Mouse (Mus musculus) midbrain, embryonic 16.5 days (tissue): ENCODE data around the gene Osbpl3. TPM values are rescaled to one million over a fixed set of nuclear protein-coding genes. Genes with fewer than 3 reads are reported as not detected.

Source experiments
- ATAC-seq: fragments of 200-750 bp; cut with Nextera tagmentation; 2 replicates; pipeline ENCODE4 v1.8.0; 2017; ENCODE audit warnings: moderate TSS enrichment
- H3K27ac ChIP-seq: fragments of 300-500 bp; sonication (generic); 2 replicates; pipeline ENCODE4 v1.5.1; 2014; ENCODE audit warnings: mild to moderate bottlenecking, low read length, mixed read lengths
- H3K27me3 ChIP-seq: fragments of 300-500 bp; sonication (generic); 2 replicates; pipeline ENCODE4 v1.6.1; 2014; ENCODE audit warnings: low read depth, low read length, mixed read lengths; ENCODE audit not compliant: control insufficient read depth, insufficient read depth
- H3K36me3 ChIP-seq: fragments of 300-500 bp; sonication (generic); 2 replicates; pipeline ENCODE4 v1.6.1; 2014; ENCODE audit warnings: mild to moderate bottlenecking, low read length, moderate library complexity, mixed read lengths; ENCODE audit not compliant: control insufficient read depth, insufficient read depth
- H3K4me1 ChIP-seq: fragments of 300-500 bp; sonication (generic); 2 replicates; pipeline ENCODE4 v1.6.1; 2014; ENCODE audit warnings: mild to moderate bottlenecking, low read length, mixed read lengths; ENCODE audit not compliant: control insufficient read depth, insufficient read depth
- H3K4me2 ChIP-seq: fragments of 300-500 bp; sonication (generic); 2 replicates; pipeline ENCODE4 v1.6.1; 2014; ENCODE audit warnings: mild to moderate bottlenecking, low read length, mixed read lengths
- H3K4me3 ChIP-seq: fragments of 300-500 bp; sonication (generic); 2 replicates; pipeline ENCODE4 v1.5.1; 2014; ENCODE audit warnings: low read depth, mild to moderate bottlenecking, low read length, moderate library complexity, mixed read lengths
- H3K9ac ChIP-seq: fragments of 300-500 bp; sonication (generic); 2 replicates; pipeline ENCODE4 v1.6.1; 2014; ENCODE audit warnings: low read depth, low read length, mixed read lengths
- H3K9me3 ChIP-seq: fragments of 300-500 bp; sonication (generic); replicated peaks from 2 replicates; pipeline ENCODE4 v1.6.1; 2014; ENCODE audit warnings: mild to moderate bottlenecking, low read length, mixed read lengths; ENCODE audit not compliant: control insufficient read depth, poor library complexity, severe bottlenecking
- WGBS: fragments of 180-500 bp; shearing (Covaris S2); extraction: QIAGEN DNeasy Blood & Tissue Kit; methylation state at CpG from one replicate; pipeline ENCODE4 v1.1.7; 2014; 5-methylcytosine and 5-hydroxymethylcytosine counted together
- polyA plus RNA-seq: library from polyadenylated mRNA; unstranded; fragments of >200 nt; fragmentation: Nextera tagmentation; extraction: Ambion mirVana; gene quantifications from 2 replicates; pipeline ENCODE4 v1.2.1, GENCODE M21; 2015

Gene Osbpl3
- polyA plus RNA-seq, 1 experiment from 2014 or later, result 6.0 TPM

- Histone ChIP-seq H3K9me3 (no peaks in the 10 kb centered on the region), H3K4me3 (no peak overlapping the region), H3K36me3 (no peaks in the 10 kb centered on the region), H3K27ac (no peak overlapping the region), H3K4me1 (no peaks in the 10 kb centered on the region), H3K4me2 (no peak overlapping the region), H3K9ac (no peak overlapping the region), H3K27me3 (no peaks in the 10 kb centered on the region)
- 93% methylated on average over 3 of the region's 3 CpGs for WGBS
- no peak for ATAC-seq
Observed at GRCm38 (mm10) chr6:50483426-50483825, 27.4 kb upstream of the Osbpl3 start.

- no peak for ATAC-seq
- no peaks in the 10 kb centered on the region for H3K36me3 ChIP-seq
- H3K9me3 ChIP-seq, result no peaks in the 10 kb centered on the region
- H3K9ac ChIP-seq, result no peak overlapping the region
- no peak overlapping the region for H3K27ac ChIP-seq
- H3K27me3 ChIP-seq, result no peaks in the 10 kb centered on the region
- 83% methylated on average over 5 of the region's 5 CpGs for WGBS
- no peak overlapping the region for H3K4me3 ChIP-seq
- H3K4me2 ChIP-seq, result no peak overlapping the region
- no peaks in the 10 kb centered on the region for H3K4me1 ChIP-seq
Observed at GRCm38 (mm10) chr6:50481460-50481859, 25.5 kb upstream of the Osbpl3 start.

- H3K27ac ChIP-seq, result no peak overlapping the region
- no peaks in the 10 kb centered on the region for H3K27me3 ChIP-seq
- no peaks in the 10 kb centered on the region for H3K4me1 ChIP-seq
- ATAC-seq, result no peak
- H3K9ac ChIP-seq, result no peak overlapping the region
- H3K36me3 ChIP-seq, result no peaks in the 10 kb centered on the region
- H3K9me3 ChIP-seq, result no peaks in the 10 kb centered on the region
- H3K4me2 ChIP-seq, result no peak overlapping the region
- 78% methylated on average over 3 of the region's 3 CpGs for WGBS
- no peak overlapping the region for H3K4me3 ChIP-seq
Observed at GRCm38 (mm10) chr6:50466451-50466850, 10.4 kb upstream of the Osbpl3 start.

GRCm38 (mm10) chr6:50464690-50465485 lies 8.9 kb upstream of the Osbpl3 start:
- 86% methylated on average over 9 of the region's 9 CpGs for WGBS
- no peak for ATAC-seq
- no peaks in the 10 kb centered on the region for H3K36me3 ChIP-seq
- no peak overlapping the region for H3K4me2 ChIP-seq
- H3K27ac ChIP-seq, result no peak overlapping the region
- H3K4me3 ChIP-seq, result no peak overlapping the region
- no peaks in the 10 kb centered on the region for H3K9me3 ChIP-seq
- no peak overlapping the region for H3K9ac ChIP-seq
- H3K27me3 ChIP-seq, result no peaks in the 10 kb centered on the region
- no peaks in the 10 kb centered on the region for H3K4me1 ChIP-seq

GRCm38 (mm10) chr6:50462026-50462425 lies 6.0 kb upstream of the Osbpl3 start:
- Histone ChIP-seq H3K4me3 (no peak overlapping the region), H3K27ac (no peak overlapping the region), H3K4me1 (no peaks in the 10 kb centered on the region), H3K9ac (no peak overlapping the region), H3K36me3 (no peaks in the 10 kb centered on the region), H3K4me2 (no peak overlapping the region), H3K9me3 (no peaks in the 10 kb centered on the region), H3K27me3 (peaks cover 2% of the 10 kb centered on the region; the same call in 1 of the 2 replicates)
- no peak for ATAC-seq
- 86% methylated on average over 4 of the region's 4 CpGs for WGBS

GRCm38 (mm10) chr6:50461585-50461984 lies 5.6 kb upstream of the Osbpl3 start:
- H3K27me3 ChIP-seq, result peaks cover 2% of the 10 kb centered on the region; the same call in 1 of the 2 replicates
- no peak overlapping the region for H3K4me3 ChIP-seq
- H3K9me3 ChIP-seq, result no peaks in the 10 kb centered on the region
- H3K4me1 ChIP-seq, result peaks cover 2% of the 10 kb centered on the region
- no peak overlapping the region for H3K9ac ChIP-seq
- no peaks in the 10 kb centered on the region for H3K36me3 ChIP-seq
- 89% methylated on average over 3 of the region's 3 CpGs for WGBS
- no peak for ATAC-seq
- H3K4me2 ChIP-seq, result no peak overlapping the region
- no peak overlapping the region for H3K27ac ChIP-seq

GRCm38 (mm10) chr6:50460646-50461045 lies 4.6 kb upstream of the Osbpl3 start:
- Histone ChIP-seq H3K4me2 (no peak overlapping the region), H3K9ac (no peak overlapping the region), H3K27me3 (peaks cover 2% of the 10 kb centered on the region; the same call in 1 of the 2 replicates), H3K4me3 (no peak overlapping the region), H3K9me3 (no peaks in the 10 kb centered on the region), H3K36me3 (no peaks in the 10 kb centered on the region), H3K4me1 (peaks cover 5% of the 10 kb centered on the region), H3K27ac (no peak overlapping the region)
- no peak for ATAC-seq
- 89% methylated on average over 5 of the region's 5 CpGs for WGBS

GRCm38 (mm10) chr6:50460246-50460645 lies 4.2 kb upstream of the Osbpl3 start:
- Histone ChIP-seq H3K4me1 (peaks cover 7% of the 10 kb centered on the region), H3K27me3 (peaks cover 2% of the 10 kb centered on the region; the same call in 1 of the 2 replicates), H3K9ac (no peak overlapping the region), H3K27ac (no peak overlapping the region), H3K36me3 (no peaks in the 10 kb centered on the region), H3K9me3 (no peaks in the 10 kb centered on the region), H3K4me3 (no peak overlapping the region), H3K4me2 (no peak overlapping the region)
- ATAC-seq, result no peak

- H3K9ac ChIP-seq, result no peak overlapping the region
- ATAC-seq, result no peak
- whole genome bisulfite sequencing, result 82% methylated on average over 5 of the region's 5 CpGs
- H3K27me3 ChIP-seq, result peaks cover 2% of the 10 kb centered on the region; the same call in 1 of the 2 replicates
- no peaks in the 10 kb centered on the region for H3K36me3 ChIP-seq
- H3K4me3 ChIP-seq, result no peak overlapping the region
- no peak overlapping the region for H3K27ac ChIP-seq
- no peaks in the 10 kb centered on the region for H3K9me3 ChIP-seq
- H3K4me2 ChIP-seq, result no peak overlapping the region
- H3K4me1 ChIP-seq, result peaks cover 14% of the 10 kb centered on the region
Observed at GRCm38 (mm10) chr6:50459271-50459670, 3.3 kb upstream of the Osbpl3 start.
